Mouse (Mus musculus): ENCODE measurements around the gene Serpina3g. TPM values are rescaled to one million over a fixed set of nuclear protein-coding genes. Genes with fewer than 3 reads are reported as not detected.
"Not testable (repeated sequence)": the region's sequence is repeated elsewhere in the genome, so short reads cannot be mapped to it uniquely, and the experiment has no call there.

Serpina3g gene
- polyA plus RNA-seq, 1 experiment: 1.2 TPM

DNA sequence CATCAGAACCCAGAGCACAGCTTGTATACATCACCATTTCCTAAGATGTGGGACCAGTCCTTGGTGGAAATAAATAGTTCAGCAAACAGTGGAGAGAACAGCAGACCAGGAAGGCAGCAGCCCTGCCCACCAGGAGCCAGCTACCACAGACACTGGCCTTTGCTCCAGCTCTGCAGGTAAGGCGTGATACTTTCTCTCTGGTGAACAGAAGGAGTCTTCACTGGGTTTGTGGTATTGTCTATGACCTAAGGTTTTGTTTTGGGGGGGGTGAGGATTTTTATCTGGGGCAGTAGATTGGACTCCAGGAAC is 21.6 kb upstream of the Serpina3g start, which contains the start of gene Serpina3f:
Gene Serpina3f (plus strand): TSS at position 100 of the 309 bp plus-strand sequence.
- no peak within 1 kb of the TSS for H3K4me3 ChIP-seq (ENCODE audit: low read depth, low read length)
- no peak within 1 kb of the TSS for H3K27ac ChIP-seq (ENCODE audit: insufficient read depth, low read length)
- no peaks in the 10 kb centered on the region for H3K4me1 ChIP-seq (ENCODE audit: control insufficient read depth, insufficient read depth, low read length)
- H3K9me3 ChIP-seq (replicated peaks; ENCODE audit: control insufficient read depth, insufficient read depth, low read length, poor library complexity, severe bottlenecking): no peaks in the 10 kb centered on the region
- TF ChIP-seq CTCF (IDR thresholded peaks at IDR 0.05; ENCODE audit: low read depth, low read length): no peak
- TF ChIP-seq EP300 (IDR thresholded peaks at IDR 0.05; ENCODE audit: insufficient read depth, low read depth, low read length): no peak
- no peak for TF ChIP-seq POLR2A (IDR thresholded peaks at IDR 0.05; ENCODE audit: insufficient read depth, low read length)
- no peak within 1 kb of the TSS for H3K9ac ChIP-seq (ENCODE audit: low read depth, poor library complexity, severe bottlenecking)
- no peaks in the 10 kb centered on the region for H3K27me3 ChIP-seq (ENCODE audit: control insufficient read depth, insufficient read depth, low read length, poor library complexity, severe bottlenecking)
- H3K36me3 ChIP-seq (ENCODE audit: control insufficient read depth, insufficient read depth, low read length, poor library complexity, severe bottlenecking): no peaks in the 10 kb centered on the region

DNA sequence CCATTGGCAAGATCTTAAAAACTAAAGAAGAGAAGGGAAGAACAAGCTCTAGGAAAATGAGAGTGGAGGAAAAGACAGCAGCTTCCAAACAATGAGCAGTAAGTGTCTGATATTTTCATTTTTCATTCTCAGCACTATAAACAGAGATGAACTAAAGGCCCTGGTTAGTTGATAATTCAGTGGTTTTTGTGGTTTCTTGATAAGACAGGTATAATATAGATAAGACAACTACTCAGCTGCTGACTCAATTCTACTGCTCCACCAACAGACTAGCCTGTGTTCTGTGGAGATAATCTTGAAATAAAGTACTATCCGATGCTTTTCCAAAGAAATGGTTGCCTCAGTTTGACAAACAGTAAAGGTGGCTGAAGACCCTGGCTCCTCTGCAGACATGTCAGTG is 20.8 kb upstream of the Serpina3g start:
- H3K4me3 ChIP-seq (ENCODE audit: low read depth, low read length): no peak overlapping the region
- no peaks in the 10 kb centered on the region for H3K36me3 ChIP-seq (ENCODE audit: control insufficient read depth, insufficient read depth, low read length, poor library complexity, severe bottlenecking)
- no peaks in the 10 kb centered on the region for H3K27me3 ChIP-seq (ENCODE audit: control insufficient read depth, insufficient read depth, low read length, poor library complexity, severe bottlenecking)
- H3K27ac ChIP-seq (ENCODE audit: insufficient read depth, low read length): no peak overlapping the region
- no peaks in the 10 kb centered on the region for H3K4me1 ChIP-seq (ENCODE audit: control insufficient read depth, insufficient read depth, low read length)
- no peaks in the 10 kb centered on the region for H3K9me3 ChIP-seq (replicated peaks; ENCODE audit: control insufficient read depth, insufficient read depth, low read length, poor library complexity, severe bottlenecking)
- H3K9ac ChIP-seq (ENCODE audit: low read depth, poor library complexity, severe bottlenecking): no peak overlapping the region
- TF ChIP-seq EP300 (IDR thresholded peaks at IDR 0.05; ENCODE audit: insufficient read depth, low read depth, low read length): no peak
- TF ChIP-seq POLR2A (IDR thresholded peaks at IDR 0.05; ENCODE audit: insufficient read depth, low read length): no peak
- TF ChIP-seq CTCF (IDR thresholded peaks at IDR 0.05; ENCODE audit: low read depth, low read length): no peak

DNA sequence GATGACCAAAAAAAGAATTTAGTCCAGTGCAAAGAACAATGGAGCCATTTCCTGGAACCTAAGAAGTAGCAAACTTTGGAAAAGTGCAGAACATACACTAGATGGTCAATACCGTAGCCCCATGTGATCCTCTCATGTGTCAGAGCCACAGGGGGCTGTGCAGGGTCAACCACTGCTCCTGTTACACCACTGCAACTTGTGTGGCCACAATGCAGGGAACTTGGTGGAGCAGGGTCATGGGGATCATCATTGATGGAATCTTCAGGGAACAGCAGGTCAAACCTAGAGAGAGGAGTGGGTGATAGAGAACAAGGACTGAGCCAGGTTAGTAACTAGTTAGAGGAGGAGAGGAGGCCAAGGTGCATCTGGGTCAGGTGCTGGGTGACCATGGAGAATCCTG is 14.4 kb upstream of the Serpina3g start:
- no peak overlapping the region for H3K4me3 ChIP-seq (ENCODE audit: low read depth, low read length)
- no peak overlapping the region for H3K9ac ChIP-seq (ENCODE audit: low read depth, poor library complexity, severe bottlenecking)
- no peak overlapping the region for H3K27ac ChIP-seq (ENCODE audit: insufficient read depth, low read length)
- H3K9me3 ChIP-seq (replicated peaks; ENCODE audit: control insufficient read depth, insufficient read depth, low read length, poor library complexity, severe bottlenecking): no peaks in the 10 kb centered on the region
- H3K27me3 ChIP-seq (ENCODE audit: control insufficient read depth, insufficient read depth, low read length, poor library complexity, severe bottlenecking): no peaks in the 10 kb centered on the region
- no peaks in the 10 kb centered on the region for H3K4me1 ChIP-seq (ENCODE audit: control insufficient read depth, insufficient read depth, low read length)
- TF ChIP-seq CTCF (IDR thresholded peaks at IDR 0.05; ENCODE audit: low read depth, low read length) (no peak), EP300 (IDR thresholded peaks at IDR 0.05; ENCODE audit: insufficient read depth, low read depth, low read length) (no peak), POLR2A (IDR thresholded peaks at IDR 0.05; ENCODE audit: insufficient read depth, low read length) (no peak)
- no peaks in the 10 kb centered on the region for H3K36me3 ChIP-seq (ENCODE audit: control insufficient read depth, insufficient read depth, low read length, poor library complexity, severe bottlenecking)

DNA sequence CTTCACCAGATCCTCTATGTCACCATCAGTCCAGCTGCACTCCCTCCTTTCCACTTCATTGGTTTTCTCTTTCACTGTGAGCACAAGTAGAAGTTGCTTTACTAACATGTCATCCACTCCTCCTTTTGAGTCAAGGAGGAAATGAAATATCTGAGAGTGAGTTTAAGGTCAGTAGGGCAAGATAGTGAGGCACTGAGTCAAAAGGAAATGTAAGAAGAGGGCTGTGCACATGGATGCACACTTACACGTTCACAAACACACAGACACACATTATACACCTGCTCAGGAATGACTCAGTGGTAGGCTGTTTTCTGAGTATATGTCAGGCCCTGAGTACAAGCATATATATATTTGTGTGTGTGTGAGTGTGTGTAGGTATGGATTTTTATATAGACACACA is 12.4 kb upstream of the Serpina3g start:
- H3K4me3 ChIP-seq (ENCODE audit: low read depth, low read length): no peak overlapping the region
- no peak overlapping the region for H3K9ac ChIP-seq (ENCODE audit: low read depth, poor library complexity, severe bottlenecking)
- no peaks in the 10 kb centered on the region for H3K27me3 ChIP-seq (ENCODE audit: control insufficient read depth, insufficient read depth, low read length, poor library complexity, severe bottlenecking)
- H3K9me3 ChIP-seq (replicated peaks; ENCODE audit: control insufficient read depth, insufficient read depth, low read length, poor library complexity, severe bottlenecking): no peaks in the 10 kb centered on the region
- no peaks in the 10 kb centered on the region for H3K36me3 ChIP-seq (ENCODE audit: control insufficient read depth, insufficient read depth, low read length, poor library complexity, severe bottlenecking)
- no peak overlapping the region for H3K27ac ChIP-seq (ENCODE audit: insufficient read depth, low read length)
- TF ChIP-seq CTCF (IDR thresholded peaks at IDR 0.05; ENCODE audit: low read depth, low read length) (no peak), EP300 (IDR thresholded peaks at IDR 0.05; ENCODE audit: insufficient read depth, low read depth, low read length) (no peak), POLR2A (IDR thresholded peaks at IDR 0.05; ENCODE audit: insufficient read depth, low read length) (no peak)
- H3K4me1 ChIP-seq (ENCODE audit: control insufficient read depth, insufficient read depth, low read length): no peaks in the 10 kb centered on the region

DNA sequence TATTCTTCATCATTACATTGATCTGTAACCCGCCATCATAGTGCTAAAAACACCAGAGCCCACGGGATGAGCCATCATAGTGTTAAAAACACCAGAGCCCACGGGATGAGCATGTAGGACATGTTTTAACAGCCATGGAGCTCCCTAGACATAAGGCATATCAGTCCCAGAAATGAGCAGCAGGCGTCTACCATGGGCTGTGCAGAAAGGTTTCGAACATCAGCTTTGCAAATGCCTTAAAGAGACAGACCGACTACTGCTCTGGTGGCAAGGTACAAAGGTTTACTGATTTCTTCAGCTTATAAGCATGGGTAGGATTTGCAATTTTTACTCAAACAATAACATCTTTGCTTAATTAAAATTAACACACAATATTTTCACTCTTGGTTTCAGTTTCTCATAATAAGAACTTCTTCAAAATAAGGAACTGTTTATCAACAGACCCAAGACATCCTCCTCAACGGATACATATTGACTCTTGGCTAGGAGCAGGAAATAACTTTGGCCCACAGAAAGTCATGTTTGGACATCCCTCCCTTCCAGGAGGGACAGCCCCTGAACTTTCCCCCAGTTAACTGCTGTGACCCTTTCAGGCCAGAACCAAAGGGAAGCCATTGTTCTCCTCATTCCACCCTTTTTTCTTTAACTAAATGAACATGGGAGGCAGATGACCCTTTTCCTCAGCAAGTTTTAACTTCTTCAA is 11.3 kb upstream of the Serpina3g start:
- no peaks in the 10 kb centered on the region for H3K27me3 ChIP-seq (ENCODE audit: control insufficient read depth, insufficient read depth, low read length, poor library complexity, severe bottlenecking)
- H3K27ac ChIP-seq (ENCODE audit: insufficient read depth, low read length): no peak overlapping the region
- H3K4me1 ChIP-seq (ENCODE audit: control insufficient read depth, insufficient read depth, low read length): no peaks in the 10 kb centered on the region
- no peaks in the 10 kb centered on the region for H3K36me3 ChIP-seq (ENCODE audit: control insufficient read depth, insufficient read depth, low read length, poor library complexity, severe bottlenecking)
- no peaks in the 10 kb centered on the region for H3K9me3 ChIP-seq (replicated peaks; ENCODE audit: control insufficient read depth, insufficient read depth, low read length, poor library complexity, severe bottlenecking)
- TF ChIP-seq POLR2A (IDR thresholded peaks at IDR 0.05; ENCODE audit: insufficient read depth, low read length) (no peak), CTCF (IDR thresholded peaks at IDR 0.05; ENCODE audit: low read depth, low read length) (no peak)
- no peak overlapping the region for H3K9ac ChIP-seq (ENCODE audit: low read depth, poor library complexity, severe bottlenecking)
- H3K4me3 ChIP-seq (ENCODE audit: low read depth, low read length): no peak overlapping the region

DNA sequence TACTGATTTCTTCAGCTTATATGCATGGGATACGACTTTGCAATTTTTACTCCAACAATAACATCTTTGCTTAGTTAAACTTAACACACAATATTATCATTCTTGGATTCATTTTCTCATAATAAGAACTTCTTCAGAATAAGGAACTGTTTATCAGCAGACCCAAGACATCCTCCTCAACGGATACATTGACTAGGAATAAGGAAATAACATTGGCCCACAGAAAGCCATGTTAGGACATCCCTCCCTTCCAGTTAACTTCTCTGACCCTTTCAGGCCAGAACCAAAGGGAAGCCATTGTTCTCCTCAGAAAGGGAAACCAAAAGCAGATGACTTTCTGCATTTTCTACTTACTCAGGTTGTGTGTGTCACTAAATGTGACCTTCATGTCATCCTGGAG is 5.3 kb upstream of the Serpina3g start:
- Histone ChIP-seq H3K27me3 (ENCODE audit: control insufficient read depth, insufficient read depth, low read length, poor library complexity, severe bottlenecking) (no peaks in the 10 kb centered on the region), H3K36me3 (ENCODE audit: control insufficient read depth, insufficient read depth, low read length, poor library complexity, severe bottlenecking) (no peaks in the 10 kb centered on the region), H3K9ac (ENCODE audit: low read depth, poor library complexity, severe bottlenecking) (no peak overlapping the region), H3K4me1 (ENCODE audit: control insufficient read depth, insufficient read depth, low read length) (no peaks in the 10 kb centered on the region), H3K4me3 (ENCODE audit: low read depth, low read length) (no peak overlapping the region), H3K9me3 (replicated peaks; ENCODE audit: control insufficient read depth, insufficient read depth, low read length, poor library complexity, severe bottlenecking) (no peaks in the 10 kb centered on the region; the same call in 1 of the 2 replicates), H3K27ac (ENCODE audit: insufficient read depth, low read length) (no peak overlapping the region)
- no peak for TF ChIP-seq POLR2A (IDR thresholded peaks at IDR 0.05; ENCODE audit: insufficient read depth, low read length)
- TF ChIP-seq CTCF (IDR thresholded peaks at IDR 0.05; ENCODE audit: low read depth, low read length): no peak
- TF ChIP-seq EP300 (IDR thresholded peaks at IDR 0.05; ENCODE audit: insufficient read depth, low read depth, low read length): no peak

DNA sequence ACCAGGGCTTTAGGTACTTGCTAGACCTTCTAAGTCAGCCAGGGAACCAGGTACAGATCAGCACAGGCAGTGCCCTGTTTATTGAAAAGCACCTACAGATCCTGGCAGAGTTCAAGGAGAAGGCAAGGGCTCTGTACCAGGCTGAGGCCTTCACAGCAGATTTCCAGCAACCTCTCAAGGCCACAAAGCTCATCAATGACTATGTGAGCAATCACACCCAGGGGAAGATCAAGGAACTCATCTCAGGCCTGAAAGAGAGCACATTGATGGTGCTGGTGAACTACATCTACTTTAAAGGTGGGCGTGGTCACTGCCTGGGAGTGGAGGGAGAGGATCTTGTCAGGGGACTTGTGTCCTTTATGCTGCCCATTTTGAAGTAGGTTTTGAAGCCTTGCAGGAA is 2.0 kb downstream of the Serpina3g start:
- not testable (repeated sequence) for H3K9ac ChIP-seq (ENCODE audit: low read depth, poor library complexity, severe bottlenecking); H3K27ac ChIP-seq (ENCODE audit: insufficient read depth, low read length); H3K4me1 ChIP-seq (ENCODE audit: control insufficient read depth, insufficient read depth, low read length); H3K9me3 ChIP-seq (replicated peaks; ENCODE audit: control insufficient read depth, insufficient read depth, low read length, poor library complexity, severe bottlenecking); H3K27me3 ChIP-seq (ENCODE audit: control insufficient read depth, insufficient read depth, low read length, poor library complexity, severe bottlenecking); H3K36me3 ChIP-seq (ENCODE audit: control insufficient read depth, insufficient read depth, low read length, poor library complexity, severe bottlenecking); H3K4me3 ChIP-seq (ENCODE audit: low read depth, low read length)
